Mouse (Mus musculus) CD4-positive, CD25-positive, alpha-beta regulatory T cell, adult 2 months (primary cell): Measurements from ENCODE around the gene Fbxo42.

ENCODE experiments used
- DNase-seq: peaks from one replicate; pipeline ENCODE4 v3.0.0-alpha.2; 2012; ENCODE audit warnings: low read depth, low spot score

Fbxo42 gene

GRCm38 (mm10) chr4:141213770-141214336 is 66.1 kb downstream of the Fbxo42 start, which contains the start of gene Rsg1:
Gene Rsg1 (plus strand): TSS chr4:141213956.
- peak; percentile 95 for DNase-seq

- DNase-seq: peak; percentile 85
Measured at GRCm38 (mm10) chr4:141214337-141214851, 66.7 kb downstream of the Fbxo42 start.

GRCm38 (mm10) chr4:141219583-141220213 is 72.0 kb downstream of the Fbxo42 start:
- DNase-seq: no peak

- peak; percentile 45 for DNase-seq
Measured at GRCm38 (mm10) chr4:141221848-141222247, 74.1 kb downstream of the Fbxo42 start.

GRCm38 (mm10) chr4:141222752-141223151 is 75.0 kb downstream of the Fbxo42 start:
- no peak for DNase-seq

- DNase-seq: no peak
Measured at GRCm38 (mm10) chr4:141228687-141229086, 81.0 kb downstream of the Fbxo42 start.

- no peak for DNase-seq
Measured at GRCm38 (mm10) chr4:141233196-141233595, 85.5 kb downstream of the Fbxo42 start.

GRCm38 (mm10) chr4:141235537-141236111 is 87.9 kb downstream of the Fbxo42 start:
- no peak for DNase-seq

GRCm38 (mm10) chr4:141236856-141237255 is 89.1 kb downstream of the Fbxo42 start:
- DNase-seq: no peak

- DNase-seq: no peak
Measured at GRCm38 (mm10) chr4:141238492-141239387, 91.0 kb downstream of the Fbxo42 start.

- DNase-seq: peak; percentile 86
Measured at GRCm38 (mm10) chr4:141239388-141240125, 91.8 kb downstream of the Fbxo42 start, which contains the start of gene Arhgef19. Gene Arhgef19 (plus strand): TSS chr4:141239499.

GRCm38 (mm10) chr4:141240617-141241016 is 92.9 kb downstream of the Fbxo42 start:
- peak; percentile 24 for DNase-seq

- DNase-seq: no peak
Measured at GRCm38 (mm10) chr4:141241861-141242260, 94.1 kb downstream of the Fbxo42 start.

GRCm38 (mm10) chr4:141242651-141243241 is 95.0 kb downstream of the Fbxo42 start:
- DNase-seq: no peak

GRCm38 (mm10) chr4:141243636-141244035 is 95.9 kb downstream of the Fbxo42 start:
- DNase-seq: no peak

GRCm38 (mm10) chr4:141244401-141244800 is 96.7 kb downstream of the Fbxo42 start:
- DNase-seq: no peak

- DNase-seq: no peak
Measured at GRCm38 (mm10) chr4:141244931-141245425, 97.3 kb downstream of the Fbxo42 start.

- DNase-seq: no peak
Measured at GRCm38 (mm10) chr4:141246089-141246997, 98.6 kb downstream of the Fbxo42 start.

- no peak for DNase-seq
Measured at GRCm38 (mm10) chr4:141246998-141247350, 99.3 kb downstream of the Fbxo42 start.
